Mouse (Mus musculus): ENCODE results near the gene Col15a1. TPM values are rescaled to one million over a fixed set of nuclear protein-coding genes. Genes with fewer than 3 reads are reported as not detected.

The Col15a1 gene
- total RNA-seq, 2 experiments from 2014 or later: 10.4 to 13.8 TPM

DNA sequence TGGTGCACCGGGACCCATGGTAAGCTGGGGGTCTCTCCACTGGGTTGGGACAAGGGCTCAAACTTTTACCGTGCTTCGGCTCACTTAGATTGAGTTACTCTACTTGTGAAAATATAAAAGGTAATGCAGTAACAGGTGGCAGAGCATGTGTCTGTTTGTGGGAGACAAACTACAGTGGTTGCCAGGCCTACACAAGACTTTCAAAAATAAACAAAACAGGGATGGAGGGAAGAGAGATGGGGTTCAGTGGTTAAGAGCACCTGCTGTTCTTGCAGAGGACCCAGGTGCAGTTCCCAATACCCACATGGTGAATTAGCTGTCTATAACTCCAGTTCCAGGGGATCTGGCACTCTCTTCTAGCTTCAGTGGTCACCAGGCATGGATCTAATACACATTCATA, 81.6 kb downstream of the Col15a1 start:
- no peak for DNase-seq (ENCODE audit: extremely low spot score in 1 of 2, low spot score in 2 of 2)
- intact Hi-C loops (cut with DNase I): no loop called here

GRCm38 (mm10) chr4:47290448-47290847, 82.5 kb downstream of the Col15a1 start:
- no peak for DNase-seq (ENCODE audit: extremely low spot score in 1 of 2, low spot score in 2 of 2)
- intact Hi-C loops (cut with DNase I): no loop called here

DNA sequence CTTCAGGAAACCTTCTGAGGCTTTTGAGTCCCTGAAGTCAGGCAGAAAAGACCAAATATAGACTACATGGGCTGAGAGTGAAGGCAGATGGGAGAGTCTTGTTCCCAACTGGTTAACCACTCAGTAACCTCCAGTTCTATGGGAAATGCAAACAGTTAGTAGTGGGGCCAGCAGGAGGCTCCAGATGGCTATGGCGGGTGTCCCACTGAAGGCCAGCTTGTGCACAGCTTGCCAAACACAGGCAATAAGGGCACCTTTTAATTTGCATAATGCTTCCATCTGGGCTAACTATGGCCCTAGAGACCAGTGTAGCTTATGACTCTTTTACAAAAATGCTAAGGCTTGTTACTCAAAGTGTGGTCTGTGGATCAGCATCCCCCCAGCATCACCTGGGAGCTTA, 83.1 kb downstream of the Col15a1 start:
- DNase-seq (ENCODE audit: extremely low spot score in 1 of 2, low spot score in 2 of 2): peak; percentile 60 to 70
- intact Hi-C loops (cut with DNase I): no loop called here

GRCm38 (mm10) chr4:47292956-47293355, 85.0 kb downstream of the Col15a1 start:
- intact Hi-C loops (cut with DNase I): no loop called here
- no peak for DNase-seq (ENCODE audit: extremely low spot score in 1 of 2, low spot score in 2 of 2)

GRCm38 (mm10) chr4:47293771-47294543, 86.0 kb downstream of the Col15a1 start:
- intact Hi-C loops (cut with DNase I): no loop called here
- peak in 1 of 2 experiments; percentile 56 for DNase-seq (ENCODE audit: extremely low spot score in 1 of 2, low spot score in 2 of 2)

GRCm38 (mm10) chr4:47294544-47295070, 86.6 kb downstream of the Col15a1 start:
- intact Hi-C loops (cut with DNase I): no loop called here
- DNase-seq (ENCODE audit: extremely low spot score in 1 of 2, low spot score in 2 of 2): no peak

GRCm38 (mm10) chr4:47295547-47295946, 87.6 kb downstream of the Col15a1 start:
- intact Hi-C loops (cut with DNase I): no loop called here
- DNase-seq (ENCODE audit: extremely low spot score in 1 of 2, low spot score in 2 of 2): no peak

DNA sequence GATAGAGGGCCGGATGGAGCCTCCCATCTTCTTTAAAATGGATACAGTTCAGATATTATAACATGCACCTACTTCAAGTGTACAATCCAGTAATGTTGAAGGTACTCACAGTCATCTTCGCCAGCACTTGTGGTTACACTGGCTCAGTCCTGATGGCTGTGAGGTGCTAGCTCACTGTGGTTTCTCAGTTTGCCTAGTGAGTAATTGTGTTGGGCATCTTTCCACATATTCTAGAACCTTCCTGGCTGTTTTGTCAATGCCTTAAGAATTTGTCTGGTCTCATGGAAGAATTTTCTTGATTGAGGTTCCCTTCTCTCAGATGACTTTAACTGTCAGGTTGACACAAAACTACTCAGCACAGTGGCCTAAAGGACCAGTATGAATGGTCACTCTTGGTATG, 92.7 kb downstream of the Col15a1 start:
- no peak for DNase-seq (ENCODE audit: extremely low spot score in 1 of 2, low spot score in 2 of 2)
- intact Hi-C loops (cut with DNase I): no loop called here

DNA sequence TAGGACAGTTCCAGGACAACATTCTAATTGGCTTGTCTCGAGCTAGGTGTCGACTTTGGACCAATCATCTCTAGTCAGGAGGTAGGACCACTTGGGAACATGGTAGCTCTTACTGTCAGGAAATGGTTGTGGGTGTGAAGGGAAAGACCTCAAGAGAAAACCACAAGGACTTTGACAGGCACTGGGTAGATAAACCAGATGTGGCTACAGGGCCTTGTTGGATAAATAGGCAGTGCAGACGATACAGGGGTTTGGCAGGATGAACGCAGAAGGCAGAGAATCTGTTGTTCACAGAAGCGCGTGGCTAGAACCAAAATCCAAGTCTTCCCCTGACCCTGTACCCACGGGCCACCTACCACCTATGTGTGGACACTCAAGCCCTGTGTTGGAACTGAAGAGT, 94.6 kb downstream of the Col15a1 start:
- DNase-seq (ENCODE audit: extremely low spot score in 1 of 2, low spot score in 2 of 2): no peak
- intact Hi-C loops (cut with DNase I): no loop called here

DNA sequence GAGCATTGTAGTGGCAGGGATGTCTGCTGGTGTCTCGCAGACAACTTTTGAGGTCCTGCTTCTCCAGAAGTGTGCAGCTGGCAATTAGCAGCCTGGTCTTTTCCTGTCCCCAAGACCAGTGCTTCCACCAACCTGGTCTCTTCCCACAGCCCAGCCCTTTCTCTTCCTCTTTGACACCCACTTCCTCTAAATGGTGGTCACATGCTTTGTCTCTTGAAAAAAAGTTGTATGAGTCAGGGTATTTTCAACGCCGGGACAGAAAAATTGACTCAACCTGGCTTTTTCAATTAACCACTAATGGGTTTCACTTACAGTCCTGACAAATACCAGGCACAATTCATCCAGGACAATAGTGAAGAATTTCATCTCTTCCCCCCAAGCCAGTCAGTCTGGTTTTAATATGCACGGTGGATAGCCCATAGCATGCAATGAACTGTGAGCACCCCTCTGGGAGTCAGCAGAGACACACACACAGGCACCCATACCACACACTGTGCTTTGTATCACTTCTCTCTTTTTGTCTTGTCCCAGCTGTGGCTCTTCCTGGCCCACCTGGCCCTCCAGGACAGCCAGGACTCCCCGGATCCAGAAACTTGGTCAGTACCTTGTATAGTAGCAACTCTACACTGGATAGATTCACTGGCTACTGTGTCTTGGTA, 95.5 kb downstream of the Col15a1 start:
- intact Hi-C loops (cut with DNase I): no loop called here
- DNase-seq (ENCODE audit: extremely low spot score in 1 of 2, low spot score in 2 of 2): no peak

DNA sequence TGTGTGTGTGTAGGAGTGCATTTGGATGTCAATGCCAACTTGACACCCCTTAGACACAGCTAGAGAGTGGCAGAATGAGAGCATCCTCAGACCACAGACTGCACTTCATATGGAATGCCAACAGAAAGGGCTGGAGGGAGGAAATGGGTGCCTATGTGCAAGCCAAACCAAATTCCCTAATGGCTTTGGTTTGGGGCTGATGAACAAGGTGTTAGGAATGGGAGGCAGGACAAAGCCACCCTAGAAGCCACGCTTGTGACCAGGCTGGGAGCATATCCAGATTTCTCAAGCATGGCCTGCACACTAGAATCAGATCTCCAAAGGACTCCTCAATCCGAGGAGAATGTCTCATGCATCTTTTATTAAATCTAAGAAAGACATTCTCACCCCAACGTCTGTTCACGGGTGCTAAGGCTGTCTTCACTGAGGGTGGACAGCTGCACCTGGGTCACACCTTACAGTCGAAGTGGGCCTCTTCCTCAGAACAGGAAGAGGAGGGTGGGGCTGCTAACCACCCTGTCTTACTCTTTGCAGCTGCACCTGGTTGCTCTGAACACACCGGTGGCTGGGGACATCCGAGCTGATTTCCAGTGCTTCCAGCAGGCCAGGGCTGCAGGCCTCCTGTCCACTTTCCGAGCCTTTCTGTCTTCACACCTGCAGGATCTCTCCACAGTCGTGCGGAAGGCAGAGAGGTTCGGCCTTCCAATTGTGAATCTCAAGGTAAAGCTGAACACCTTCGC, 102.1 kb downstream of the Col15a1 start:
- DNase-seq (ENCODE audit: extremely low spot score in 1 of 2, low spot score in 2 of 2): no peak
- intact Hi-C loops (cut with DNase I): no loop called here

DNA sequence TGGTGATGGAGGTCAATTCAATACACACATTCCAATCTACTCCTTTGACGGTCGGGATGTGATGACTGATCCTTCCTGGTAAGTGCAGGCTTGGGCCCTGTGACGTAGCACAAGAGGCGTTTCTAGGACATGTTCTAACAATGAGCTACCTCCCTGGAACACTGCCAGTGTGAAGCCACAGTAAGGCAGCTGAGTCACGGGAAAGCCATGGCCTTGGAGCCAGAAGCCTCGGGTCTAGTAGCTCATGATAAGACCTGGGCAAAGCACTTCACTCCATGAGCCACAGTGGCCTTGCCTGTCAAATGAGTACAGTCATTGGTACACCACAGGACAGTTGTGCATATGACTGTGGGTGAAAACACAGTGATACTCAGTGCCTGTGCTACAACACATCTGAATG, 102.9 kb downstream of the Col15a1 start:
- intact Hi-C loops (cut with DNase I): no loop called here
- DNase-seq (ENCODE audit: extremely low spot score in 1 of 2, low spot score in 2 of 2): no peak

DNA sequence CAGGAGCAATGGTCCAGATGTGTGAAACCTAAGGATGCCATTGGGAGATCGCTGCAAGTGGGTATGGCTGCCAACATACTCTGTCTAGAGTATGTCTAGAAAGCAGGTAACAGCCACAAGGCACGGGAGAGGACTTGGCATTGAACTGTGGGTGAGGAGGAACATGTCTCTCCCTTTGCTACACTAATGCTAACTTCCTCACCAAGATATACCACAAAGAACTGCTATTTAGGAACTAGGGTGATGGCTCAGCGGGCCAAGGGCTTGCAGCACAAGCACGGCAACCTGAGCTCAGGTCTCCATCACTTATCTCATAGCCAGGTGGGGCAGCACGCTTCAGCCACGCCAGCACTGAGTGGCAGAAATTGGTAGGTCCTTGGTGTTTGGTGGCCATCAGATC, 103.5 kb downstream of the Col15a1 start:
- intact Hi-C loops (cut with DNase I): no loop called here
- no peak for DNase-seq (ENCODE audit: extremely low spot score in 1 of 2, low spot score in 2 of 2)

DNA sequence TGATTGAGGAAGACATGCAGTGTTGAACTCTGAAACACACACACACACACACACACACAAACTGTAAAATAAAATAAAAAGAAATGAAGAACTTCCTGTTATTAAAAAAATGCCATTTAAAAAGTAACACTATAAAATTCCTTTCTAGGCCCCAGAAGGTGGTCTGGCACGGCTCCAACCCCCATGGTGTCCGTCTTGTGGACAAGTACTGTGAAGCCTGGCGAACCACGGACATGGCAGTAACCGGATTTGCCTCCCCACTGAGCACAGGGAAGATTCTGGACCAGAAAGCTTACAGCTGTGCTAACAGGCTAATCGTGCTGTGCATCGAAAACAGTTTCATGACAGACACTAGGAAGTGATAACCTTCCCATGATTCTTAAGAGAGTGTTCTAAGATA, 104.0 kb downstream of the Col15a1 start:
- peak in 1 of 2 experiments; percentile 74 for DNase-seq (ENCODE audit: extremely low spot score in 1 of 2, low spot score in 2 of 2)
- intact Hi-C loops (cut with DNase I): no loop called here

- intact Hi-C loops (cut with DNase I): no loop called here
- peak; percentile 54 to 60 for DNase-seq (ENCODE audit: extremely low spot score in 1 of 2, low spot score in 2 of 2)
Measured at GRCm38 (mm10) chr4:47312676-47313075, 104.7 kb downstream of the Col15a1 start.

- intact Hi-C loops (cut with DNase I): no loop called here
- DNase-seq (ENCODE audit: extremely low spot score in 1 of 2, low spot score in 2 of 2): no peak
Measured at GRCm38 (mm10) chr4:47313710-47314410, 105.9 kb downstream of the Col15a1 start.

- intact Hi-C loops (cut with DNase I): no loop called here
- no peak for DNase-seq (ENCODE audit: extremely low spot score in 1 of 2, low spot score in 2 of 2)
Measured at GRCm38 (mm10) chr4:47315458-47315857, 107.5 kb downstream of the Col15a1 start.

DNA sequence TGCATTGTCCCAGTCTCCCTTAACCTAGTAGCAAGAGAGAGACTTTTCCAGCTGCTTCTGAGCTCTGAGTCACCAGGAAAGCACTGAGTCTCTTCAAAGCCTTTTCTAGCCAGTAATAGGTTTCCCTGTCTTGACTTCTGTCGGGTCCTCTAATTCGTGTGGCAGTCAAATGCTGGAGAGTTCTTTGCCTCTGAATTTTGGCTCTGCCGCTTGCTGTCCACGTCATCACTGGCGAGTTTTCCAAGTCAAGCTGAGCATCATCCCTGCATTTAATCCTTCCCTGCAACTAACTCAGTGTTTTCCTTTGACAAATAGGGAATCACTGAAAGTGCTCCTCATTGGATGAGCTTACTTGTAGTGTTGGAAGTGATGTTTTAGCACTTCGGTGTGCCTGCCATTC, 108.5 kb downstream of the Col15a1 start:
- no peak for DNase-seq (ENCODE audit: extremely low spot score in 1 of 2, low spot score in 2 of 2)
- intact Hi-C loops (cut with DNase I): no loop called here

All from left cerebral cortex, postnatal 10 days (tissue).